Mouse (Mus musculus) induced T-regulatory cell, adult 2 months (primary cell): Measurements from ENCODE around the gene BC005624.
"Not testable (repeated sequence)": the region's sequence is repeated elsewhere in the genome, so short reads cannot be mapped to it uniquely, and the experiment has no call there.

ENCODE experiments used
- DNase-seq: peaks from one replicate; pipeline ENCODE4 v3.0.0-alpha.2; 2012; ENCODE audit warnings: low read depth

BC005624 gene

DNA sequence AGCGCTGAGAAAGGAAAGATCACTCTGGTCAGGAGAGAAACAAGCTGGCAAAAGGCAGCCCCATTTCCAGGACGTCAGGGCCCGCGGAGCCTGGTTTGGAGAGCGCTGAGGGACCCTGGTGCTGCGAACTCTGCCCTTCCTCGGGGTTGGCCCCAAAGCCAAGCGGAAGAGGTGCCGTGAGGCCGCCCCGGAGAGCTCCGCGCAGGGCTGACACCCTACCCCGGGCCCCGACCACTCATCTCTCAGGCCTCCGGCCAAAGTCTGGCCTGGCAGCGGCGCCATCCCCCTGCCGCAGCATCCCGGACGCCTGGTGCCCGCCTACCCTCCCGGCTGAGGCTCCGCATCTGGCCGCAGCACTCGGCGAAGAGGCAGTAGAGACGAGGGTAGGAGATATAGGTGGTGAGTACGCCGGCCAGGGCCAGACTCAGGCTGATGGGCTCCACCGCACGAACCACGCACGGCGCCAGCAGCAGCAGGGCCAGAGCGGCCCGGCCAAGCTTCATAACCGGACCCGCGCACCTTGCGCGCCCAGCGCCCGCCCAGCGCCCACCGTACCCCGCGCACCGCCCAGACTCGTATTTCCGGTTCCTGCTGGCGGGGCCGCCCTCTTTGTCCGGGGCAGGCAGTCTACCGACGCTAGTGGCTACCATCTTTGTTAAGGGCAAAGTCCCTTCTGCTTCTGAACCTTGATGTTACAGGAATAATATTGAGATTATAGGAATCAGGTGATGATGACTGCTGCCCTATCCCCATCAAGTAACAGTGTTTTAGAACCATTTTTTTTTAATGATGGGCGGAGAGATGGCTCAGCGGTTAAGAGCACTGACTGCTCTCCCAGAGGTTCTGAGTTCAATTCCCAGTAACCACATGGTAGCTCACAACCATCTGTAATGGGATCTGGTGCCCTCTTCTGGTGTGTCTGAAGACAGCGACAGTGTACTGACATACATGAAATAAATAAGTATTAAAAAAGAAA, 14.4 kb downstream of the BC005624 start, which contains the start of gene Tor1a:
Gene Tor1a, minus strand, starts transcription at position 582 of the 976 bp plus-strand sequence.
- peak; percentile 91 for DNase-seq

DNA sequence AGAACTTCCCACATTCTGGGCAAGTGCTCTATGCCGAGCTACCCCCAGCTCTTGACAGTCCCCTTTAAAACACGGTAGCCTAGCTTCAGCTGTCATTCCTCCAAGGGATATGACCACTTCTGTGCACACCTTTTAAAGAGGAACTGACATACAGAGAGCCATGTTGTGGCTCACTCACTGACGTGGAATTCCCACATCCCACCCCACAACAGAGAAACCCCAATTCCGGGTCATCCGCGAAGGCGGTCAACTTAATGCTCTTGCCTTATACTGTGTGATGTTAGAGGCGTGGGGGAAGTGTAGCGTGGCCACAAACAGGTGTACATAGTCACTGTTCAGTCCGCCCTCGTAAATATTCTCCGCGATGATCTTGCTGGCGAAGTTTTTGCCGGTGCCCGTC, 15.2 kb downstream of the BC005624 start:
- peak; percentile 66 for DNase-seq

DNA sequence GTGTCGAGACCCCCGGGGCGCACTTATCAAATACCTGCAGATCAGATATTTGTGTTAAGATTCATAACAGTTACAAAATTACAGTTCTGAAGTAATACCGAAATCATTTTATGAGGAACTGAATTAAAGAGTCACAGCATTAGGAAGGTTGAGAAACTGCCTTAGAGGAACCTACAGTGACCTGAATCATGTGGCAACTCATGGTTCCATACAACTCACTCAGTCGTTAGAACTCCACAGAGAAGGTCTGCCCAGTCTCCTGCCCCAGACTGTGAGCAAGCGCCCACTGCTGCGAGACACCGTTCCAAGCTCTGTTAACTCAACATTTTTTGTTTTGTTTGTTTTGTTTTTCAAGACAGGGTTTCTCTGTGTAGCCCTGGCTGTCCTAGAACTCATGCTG, 16.4 kb downstream of the BC005624 start:
- no peak for DNase-seq

DNA sequence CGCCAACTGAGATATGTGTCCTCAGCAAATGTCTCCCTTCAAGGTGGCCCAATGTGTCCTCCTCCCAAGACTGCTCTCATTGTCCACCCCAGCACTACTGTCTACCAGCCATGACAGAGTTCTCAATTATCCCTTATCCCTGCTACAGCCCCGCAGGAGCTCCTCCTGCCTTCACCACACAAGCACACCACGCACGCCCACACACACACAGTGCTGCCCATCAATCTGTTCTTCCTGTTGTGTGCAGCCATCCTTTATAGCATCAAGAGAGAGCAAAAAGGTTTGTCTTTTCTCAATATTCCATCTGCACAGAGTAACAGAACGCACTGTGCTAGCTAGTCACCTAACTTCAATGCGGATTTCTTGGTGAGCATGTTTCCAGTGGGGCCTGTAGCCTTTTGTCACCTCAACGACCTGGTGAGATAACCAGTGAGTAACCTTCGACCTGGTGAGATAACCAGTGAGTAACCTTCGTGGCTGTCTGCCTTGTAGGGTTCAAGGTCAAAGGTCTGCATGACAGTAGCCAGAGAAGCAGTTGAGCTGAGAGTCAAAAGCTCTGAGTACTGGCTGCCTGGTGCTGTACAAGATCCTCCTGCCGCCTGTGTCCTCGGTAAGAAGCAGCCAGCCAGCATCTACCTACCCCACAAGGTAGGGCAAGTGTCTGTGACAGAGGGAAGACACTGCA, 19.3 kb downstream of the BC005624 start:
- DNase-seq: no peak

DNA sequence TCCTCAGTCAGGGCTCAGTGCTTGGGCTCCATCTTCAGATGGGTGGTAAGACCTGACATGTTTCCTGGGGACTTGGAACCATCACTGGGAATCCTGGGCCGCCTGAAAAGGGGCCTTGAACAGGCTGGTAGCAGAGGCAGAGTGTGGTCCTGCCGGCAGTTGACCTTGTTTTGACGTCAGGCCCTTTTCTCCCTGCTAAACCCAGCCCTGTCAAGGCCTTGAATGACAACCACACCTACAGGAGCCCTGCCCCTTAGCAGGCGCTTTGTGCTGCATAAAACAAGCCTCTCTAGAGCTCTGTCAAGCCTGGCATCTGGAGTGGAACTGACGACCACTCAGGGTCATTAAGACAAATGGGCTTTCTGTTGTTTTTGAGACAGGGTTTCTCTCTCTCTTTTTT, 22.1 kb downstream of the BC005624 start:
- no peak for DNase-seq

DNA sequence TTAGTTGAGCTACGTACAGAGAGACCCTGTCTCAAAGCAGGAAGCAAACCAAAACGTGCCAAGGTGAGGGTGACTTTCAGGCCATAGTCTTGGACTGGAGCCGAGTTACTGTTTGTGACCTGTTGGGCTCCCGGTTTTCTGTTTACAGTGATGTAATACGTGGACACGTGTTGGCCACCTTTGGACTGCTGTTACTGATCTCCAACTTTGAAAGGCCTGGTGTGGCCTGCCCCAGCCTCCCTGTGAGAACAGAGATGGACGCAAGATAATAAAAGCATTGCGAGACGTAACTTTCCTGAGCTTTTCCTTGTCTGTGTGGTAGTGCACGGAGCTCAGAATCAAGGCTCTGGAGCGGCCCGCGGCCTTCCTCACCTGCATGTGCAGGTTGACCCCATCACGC, 23.3 kb downstream of the BC005624 start:
- no peak for DNase-seq

DNA sequence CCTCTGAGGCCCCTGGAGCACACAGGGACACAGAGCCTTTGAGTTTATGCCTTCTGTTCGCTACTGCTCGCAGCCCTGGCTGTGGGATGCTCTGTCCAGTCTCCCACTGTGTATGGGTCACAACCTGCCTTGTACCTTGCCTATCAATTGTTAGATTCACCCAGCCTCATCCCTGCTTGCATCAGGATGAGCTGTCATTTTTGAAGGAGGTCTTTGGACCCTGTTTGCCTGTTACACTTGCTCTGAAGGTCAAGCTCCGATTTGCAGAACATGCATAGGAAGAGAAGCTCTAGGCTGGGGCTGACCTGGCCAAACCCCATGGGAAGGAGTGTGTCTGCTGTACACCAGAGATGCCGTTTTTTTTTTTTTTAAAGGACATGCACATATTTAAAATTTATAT, 24.5 kb downstream of the BC005624 start:
- no peak for DNase-seq

DNA sequence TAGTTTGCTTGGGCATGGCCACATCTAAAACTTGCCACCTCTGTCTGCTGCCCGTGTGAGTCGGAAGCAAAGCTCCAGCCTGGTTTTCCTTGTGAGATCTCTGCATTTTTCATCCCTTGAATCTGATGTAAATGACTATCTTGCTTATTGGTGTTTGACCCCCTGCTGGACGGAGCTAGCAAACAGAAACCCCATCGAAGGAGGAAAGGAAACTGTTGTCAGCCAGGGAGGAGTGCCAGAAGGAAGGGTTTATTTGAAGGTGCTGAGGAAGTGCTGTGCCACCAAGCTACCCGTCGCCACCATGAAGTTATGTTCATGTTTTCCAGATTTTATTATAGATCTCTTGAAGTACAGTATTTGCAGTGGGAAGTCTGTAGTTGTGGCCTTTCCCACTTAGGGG, 27.2 kb downstream of the BC005624 start:
- DNase-seq: peak; percentile 32

DNA sequence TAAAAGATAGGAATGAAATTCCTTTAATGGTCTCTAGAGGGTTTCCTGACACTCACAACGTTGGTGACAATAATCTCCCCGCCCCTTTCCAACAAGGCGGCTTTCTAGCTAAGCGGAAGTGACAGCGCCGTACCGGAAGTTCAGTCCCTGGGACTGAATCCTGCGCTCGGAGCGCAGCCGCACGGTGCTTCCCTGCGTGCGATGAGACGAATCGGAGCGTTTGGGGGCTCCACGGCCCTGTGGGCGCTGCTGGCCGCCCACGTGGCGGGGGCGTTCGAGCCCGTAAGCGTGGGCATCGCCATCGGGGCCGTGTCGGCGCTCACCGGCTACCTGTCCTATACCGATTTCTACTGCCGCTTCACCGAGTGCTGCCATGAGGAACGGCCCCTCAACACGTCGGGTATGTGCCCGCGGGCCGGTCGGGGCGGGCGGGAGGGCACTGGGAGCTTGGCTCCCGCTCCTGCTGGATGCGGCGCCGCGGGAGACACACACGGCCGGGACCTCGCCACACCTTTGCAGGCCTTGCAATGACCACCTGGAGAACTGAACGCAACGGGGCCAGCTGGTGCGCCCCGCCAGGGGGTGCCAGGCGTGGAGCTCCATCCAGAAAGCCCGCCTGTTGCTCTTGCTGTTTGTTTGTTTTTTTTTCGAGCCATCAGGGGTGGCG, 29.0 kb downstream of the BC005624 start, which contains the start of gene Tor1b:
Gene Tor1b, plus strand, starts transcription at position 136 of the 667 bp plus-strand sequence.
- DNase-seq: peak; percentile 96

DNA sequence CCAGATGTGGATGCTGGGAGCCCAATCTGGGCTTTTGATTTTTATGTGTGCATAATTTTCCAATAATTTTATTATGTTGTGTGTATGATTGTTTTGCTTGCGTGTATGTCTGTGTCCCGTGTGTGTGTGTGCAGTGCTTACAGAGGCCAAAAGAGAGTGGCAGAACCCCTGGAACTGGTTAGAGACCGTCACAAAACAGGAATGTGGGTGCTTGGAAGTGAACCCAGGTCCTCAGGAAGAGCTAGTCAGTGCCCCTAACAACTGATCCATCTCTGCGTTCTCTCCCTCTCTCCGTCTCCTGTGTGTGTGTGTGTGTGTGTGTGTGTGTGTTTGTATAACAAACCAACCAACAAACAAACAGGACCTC, 29.6 kb downstream of the BC005624 start:
- DNase-seq: no peak

DNA sequence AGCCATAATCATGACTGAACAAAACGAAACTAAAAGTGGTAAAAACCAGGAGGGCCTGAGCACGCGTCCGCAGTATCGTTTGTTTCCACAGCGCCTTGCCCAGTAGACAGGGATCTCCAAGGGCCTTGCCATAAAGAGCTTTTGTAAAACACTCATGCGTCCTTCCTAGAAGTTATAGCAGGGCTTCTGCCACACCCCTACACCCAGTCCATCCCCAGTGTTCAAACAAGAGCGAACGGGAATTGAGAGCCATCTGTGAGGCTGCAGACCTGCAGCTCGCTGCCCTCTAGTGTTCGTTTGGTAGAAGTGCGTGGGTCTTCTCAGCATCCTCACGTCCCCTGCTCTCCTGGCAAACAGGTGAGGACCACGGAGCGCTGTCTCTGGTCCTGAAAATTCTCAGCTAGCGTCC, 39.4 kb downstream of the BC005624 start:
- peak; percentile 92 for DNase-seq

DNA sequence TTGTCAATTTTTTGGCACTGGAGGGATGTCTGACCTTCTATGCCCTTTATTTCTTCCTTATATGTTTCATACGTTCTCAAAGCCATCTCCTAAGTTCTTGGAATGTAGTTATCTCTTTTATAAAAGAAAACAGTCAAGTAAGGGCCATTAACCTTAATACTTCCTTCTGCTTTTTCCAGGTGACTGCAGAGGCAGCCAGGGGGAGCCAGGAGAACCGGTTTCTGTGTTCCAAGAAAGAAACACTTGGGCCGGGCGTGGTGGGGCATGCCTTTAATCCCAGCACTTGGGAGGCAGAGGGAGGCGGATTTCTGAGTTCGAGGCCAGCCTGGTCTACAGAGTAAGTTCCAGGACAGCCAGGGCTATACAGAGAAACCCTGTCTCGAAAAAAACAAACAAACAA, 39.9 kb downstream of the BC005624 start:
- DNase-seq: peak; percentile 31

DNA sequence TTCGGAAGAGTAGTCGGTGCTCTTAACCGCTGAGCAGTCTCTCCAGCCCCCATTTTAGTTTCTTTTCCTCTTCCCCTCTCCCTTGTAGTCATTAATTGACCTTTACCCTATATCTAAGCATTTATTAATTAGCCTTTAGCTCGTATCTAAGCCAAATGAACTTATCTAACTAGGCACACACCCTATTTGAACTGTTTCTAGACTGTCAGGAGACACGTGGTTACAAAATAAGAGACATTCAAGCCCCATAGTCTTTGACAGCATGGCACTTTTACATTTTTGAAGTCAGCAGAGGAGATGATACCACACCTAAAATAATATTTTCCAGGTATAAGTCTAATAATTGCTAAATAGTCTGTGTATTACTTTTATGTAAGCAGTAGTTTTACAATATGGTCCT, 40.4 kb downstream of the BC005624 start:
- DNase-seq: no peak

DNA sequence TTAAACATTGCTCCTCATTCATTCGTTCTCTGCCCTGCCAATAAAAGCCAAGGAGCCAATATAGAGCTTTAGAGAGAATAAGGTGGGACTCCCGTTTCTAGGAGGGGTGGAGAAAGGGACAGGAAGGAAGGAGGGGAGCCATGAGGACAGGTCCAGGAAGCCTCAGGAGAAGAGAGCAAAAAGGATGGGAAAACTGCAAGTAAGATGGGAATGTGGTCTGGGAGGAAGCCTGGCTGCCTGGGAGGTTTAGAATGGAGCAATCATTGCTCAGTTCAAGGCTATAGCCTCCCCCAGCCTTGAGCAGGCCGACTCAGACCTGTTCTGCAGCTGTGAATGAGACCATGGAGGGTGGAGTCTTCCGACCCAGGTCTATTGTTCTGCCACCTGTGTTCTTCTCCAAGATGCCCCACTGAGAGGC, 43.4 kb downstream of the BC005624 start:
- no peak for DNase-seq

DNA sequence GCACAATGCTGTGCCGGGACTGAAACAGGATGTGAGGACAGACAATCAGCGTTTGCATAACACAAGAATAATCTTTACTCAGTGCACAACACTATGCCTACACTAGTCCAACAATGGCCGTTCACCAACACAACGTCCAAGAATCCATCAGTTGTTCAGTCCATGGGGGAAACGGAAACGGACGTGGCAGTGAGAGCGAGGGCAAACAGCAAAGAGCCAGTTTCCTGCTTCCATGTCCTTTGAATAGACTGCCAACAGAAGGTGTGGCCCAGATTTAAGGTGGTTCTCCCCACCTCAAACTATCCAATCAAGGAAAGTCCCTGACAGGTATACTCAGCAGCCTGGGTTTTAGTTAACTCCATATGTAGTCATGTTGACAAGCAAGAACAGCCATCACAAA, 44.3 kb downstream of the BC005624 start:
- DNase-seq: no peak

DNA sequence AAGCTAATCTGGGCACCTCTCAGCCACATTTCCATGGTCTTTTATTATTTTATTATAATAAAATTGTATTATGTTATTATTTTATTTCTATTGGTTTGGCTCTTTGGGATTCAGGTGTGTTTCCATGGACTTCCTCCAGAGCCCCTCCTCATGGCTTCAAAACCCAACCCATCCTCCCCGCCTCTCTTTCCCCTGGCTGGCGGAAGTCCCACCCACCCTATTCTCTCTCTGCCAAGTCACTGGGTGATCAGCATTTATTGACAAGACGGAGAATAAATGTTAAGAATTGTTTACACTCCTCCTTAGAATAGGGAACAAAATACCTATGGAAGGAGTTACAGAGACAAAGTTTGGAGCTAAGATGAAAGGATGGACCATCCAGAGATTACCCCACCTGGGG, 45.2 kb downstream of the BC005624 start:
- no peak for DNase-seq

DNA sequence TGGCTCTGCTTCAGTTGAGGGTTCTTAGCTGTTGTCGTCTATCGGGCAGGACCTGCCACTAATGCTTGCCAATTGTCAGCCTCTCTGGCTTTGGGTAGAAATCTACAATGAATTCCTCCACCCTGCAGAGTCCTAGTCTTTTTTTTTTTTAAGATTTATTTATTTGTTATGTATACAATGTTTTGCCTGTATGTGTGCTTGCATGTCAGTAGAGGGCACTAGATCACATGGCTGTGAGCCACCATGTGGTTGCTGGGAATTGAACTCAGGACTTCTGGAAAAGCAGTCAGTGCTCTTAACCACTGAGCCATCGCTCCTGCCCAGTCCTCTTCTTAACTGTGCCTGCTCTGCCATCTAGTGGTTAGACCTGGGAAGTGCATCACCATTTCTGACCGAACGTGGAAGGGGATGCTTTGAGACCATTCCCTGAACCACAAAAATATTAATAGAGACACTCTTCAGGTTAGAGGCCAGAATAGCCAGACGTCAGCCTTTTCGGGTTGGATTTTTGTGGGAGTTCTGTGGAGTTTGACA, 48.0 kb downstream of the BC005624 start:
- DNase-seq: peak; percentile 85

DNA sequence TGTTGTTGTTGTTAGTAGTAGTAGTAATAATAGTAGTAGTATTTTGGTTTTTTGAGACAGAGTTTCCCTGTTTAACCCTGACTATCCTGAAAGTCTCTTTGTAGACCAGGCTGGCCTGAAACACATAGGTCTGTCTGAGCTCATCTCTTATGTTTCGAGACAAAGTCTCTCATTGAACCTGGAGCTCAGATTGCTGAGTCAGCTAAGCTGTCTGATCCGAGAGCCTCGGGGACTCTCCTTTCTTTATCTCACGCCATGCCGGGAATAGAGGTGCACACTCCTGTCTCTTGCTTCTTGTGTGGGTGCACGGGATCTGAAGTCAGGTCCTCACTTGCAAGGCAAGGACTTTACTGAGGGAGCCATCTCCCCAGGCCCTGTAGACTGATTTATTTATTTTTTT, 49.0 kb downstream of the BC005624 start:
- DNase-seq: no peak

DNA sequence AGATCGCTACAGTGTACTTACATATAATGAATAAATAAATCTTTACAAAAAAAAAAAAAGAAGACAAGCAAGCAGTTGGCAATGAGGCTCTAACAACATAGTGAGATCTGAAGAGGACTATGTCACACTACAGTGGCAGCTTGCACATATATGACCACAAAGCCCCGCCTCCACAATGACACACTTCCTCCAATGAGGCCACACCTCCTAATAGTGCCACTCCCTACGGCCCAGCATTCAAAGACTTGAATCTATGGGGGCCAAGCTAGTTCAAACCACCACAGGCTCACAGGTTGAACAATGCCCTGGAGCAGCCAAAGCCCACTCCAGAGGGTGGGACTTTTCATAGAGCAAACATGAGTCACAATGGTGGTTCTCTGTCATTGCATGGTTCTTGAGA, 50.1 kb downstream of the BC005624 start:
- peak; percentile 53 for DNase-seq

DNA sequence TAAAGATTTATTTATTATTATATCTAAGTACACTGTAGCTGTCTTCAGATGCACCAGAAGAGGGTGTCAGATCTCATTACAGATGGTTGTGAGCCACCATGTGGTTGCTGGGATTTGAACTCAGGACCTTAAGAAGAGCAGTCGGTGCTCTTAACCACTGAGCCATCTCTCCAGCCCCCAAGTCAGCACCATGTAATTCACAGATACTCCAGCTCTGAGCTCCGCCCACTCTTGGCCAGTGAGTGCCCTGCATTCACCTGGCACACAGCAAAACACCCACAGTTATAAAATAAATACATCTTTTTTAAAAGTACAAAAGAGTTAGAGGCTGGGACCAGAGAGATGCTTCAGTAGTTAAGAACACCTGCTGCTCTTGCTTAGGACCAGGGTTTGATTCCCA, 51.2 kb downstream of the BC005624 start:
- not testable (repeated sequence) for DNase-seq

DNA sequence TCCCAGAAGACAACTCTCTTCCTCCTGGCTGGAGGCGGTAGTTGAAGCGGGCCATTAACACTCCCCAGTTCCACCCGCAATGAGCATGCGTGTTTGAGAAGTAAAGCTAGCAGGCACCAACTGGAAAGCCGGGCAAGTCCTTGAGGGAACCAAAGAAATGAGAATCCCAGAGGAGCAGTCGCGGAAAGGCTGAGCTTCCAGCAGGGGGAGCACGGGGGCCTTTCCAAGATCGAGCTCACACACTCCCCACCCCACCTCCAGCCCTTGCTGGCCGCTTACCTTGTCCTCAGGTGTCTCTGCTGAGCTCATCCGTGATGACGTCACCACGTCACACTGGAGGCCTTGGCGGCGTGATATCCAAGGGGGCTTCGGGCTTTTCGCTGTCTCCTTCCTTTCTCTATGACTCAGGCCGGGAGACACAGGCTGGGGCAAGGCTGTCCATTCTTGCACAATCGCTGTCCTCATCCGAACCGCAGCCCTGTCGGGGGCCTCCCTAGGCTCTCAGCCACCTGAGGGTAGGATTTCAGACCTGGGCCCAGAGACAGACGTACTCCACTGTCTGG, 52.4 kb downstream of the BC005624 start, which contains the start of gene Ptges:
Gene Ptges, minus strand, starts transcription at position 381 of the 563 bp plus-strand sequence.
- peak; percentile 60 for DNase-seq
